Mouse (Mus musculus) myocyte (in vitro differentiated cells): Measurements from ENCODE around the gene Mrpl53. TPM values are rescaled to one million over a fixed set of nuclear protein-coding genes. Genes with fewer than 3 reads are reported as not detected.
"Not testable (repeated sequence)": the region's sequence is repeated elsewhere in the genome, so short reads cannot be mapped to it uniquely, and the experiment has no call there.

Experiments
- H3K27me3 ChIP-seq: one replicate; pipeline ENCODE4 v1.6.1; 2011; ENCODE audit not compliant: control insufficient read depth, insufficient read depth, insufficient read length
- H3K36me3 ChIP-seq: one replicate; pipeline ENCODE4 v1.6.1; 2011; ENCODE audit not compliant: control insufficient read depth, insufficient read depth
- H3K4me2 ChIP-seq: one replicate; pipeline ENCODE4 v1.6.1; 2011; ENCODE audit warnings: low read depth, control low read depth
- H3K4me3 ChIP-seq: one replicate; pipeline ENCODE4 v1.5.1; 2011; ENCODE audit warnings: mild to moderate bottlenecking, control low read depth, moderate library complexity
- H3K79me2 ChIP-seq: one replicate; pipeline ENCODE4 v1.6.1; 2011; ENCODE audit not compliant: control insufficient read depth, insufficient read depth
- H3ac ChIP-seq: one replicate; pipeline ENCODE4 v1.6.1; 2011; ENCODE audit not compliant: control insufficient read depth, insufficient read length
- E2F4 ChIP-seq: IDR thresholded peaks from one replicate; pipeline ENCODE4 v1.6.1; 2011; ENCODE audit warnings: mild to moderate bottlenecking, control low read depth, moderate library complexity; ENCODE audit not compliant: insufficient read depth
- MAX ChIP-seq: IDR thresholded peaks from one replicate; pipeline ENCODE4 v1.6.1; 2011; ENCODE audit warnings: low read depth, mild to moderate bottlenecking, control low read depth
- MYOD1 ChIP-seq, 3 experiments: IDR thresholded peaks; one replicate each; pipeline ENCODE4 v1.6.1; 2011; ENCODE audit warnings: control low read depth in 2 of 3, low read depth in 2 of 3, mild to moderate bottlenecking in 2 of 3, moderate library complexity in 1 of 3; ENCODE audit not compliant: insufficient read length in 2 of 3, control insufficient read depth in 1 of 3
- POLR2A ChIP-seq: IDR thresholded peaks from one replicate; pipeline ENCODE4 v1.6.1; 2011; ENCODE audit warnings: low read depth, mild to moderate bottlenecking, control low read depth, moderate library complexity; ENCODE audit not compliant: insufficient read length
- POLR2AphosphoS2 ChIP-seq: IDR thresholded peaks from one replicate; pipeline ENCODE4 v1.6.1; 2011; ENCODE audit warnings: low read depth, control low read depth; ENCODE audit not compliant: insufficient read length
- TCF12 ChIP-seq: IDR thresholded peaks from one replicate; pipeline ENCODE4 v1.6.1; 2011; ENCODE audit warnings: mild to moderate bottlenecking, control low read depth; ENCODE audit not compliant: poor library complexity, insufficient read depth, severe bottlenecking
- TCF3 ChIP-seq: IDR thresholded peaks from one replicate; pipeline ENCODE4 v1.6.1; 2011; ENCODE audit warnings: low read depth, control low read depth; ENCODE audit not compliant: insufficient read length
- polyA plus RNA-seq: library from polyadenylated mRNA; unstranded; fragments of >200 nt; fragmentation: generic; extraction: Trizol; gene quantifications from one replicate; pipeline ENCODE4 v1.2.1, GENCODE M21; 2012; ENCODE audit warnings: missing spikeins

Mrpl53 gene
- polyA plus RNA-seq, 1 experiment, result 177 TPM

GRCm38 (mm10) chr6:83151721-83152120 is 42.9 kb downstream of the Mrpl53 start:
- H3K27me3 ChIP-seq, result no peaks in the 10 kb centered on the region
- no peak overlapping the region for H3K4me3 ChIP-seq
- no peak overlapping the region for H3ac ChIP-seq
- no peak overlapping the region for H3K4me2 ChIP-seq
- no peaks in the 10 kb centered on the region for H3K79me2 ChIP-seq
- H3K36me3 ChIP-seq, result peaks cover 10% of the 10 kb centered on the region
- no peak for TF ChIP-seq MYOD1 (IDR thresholded peaks at IDR 0.05; ENCODE audit: control insufficient read depth in 1 of 3, insufficient read length in 2 of 3, low read depth in 2 of 3)

- Histone ChIP-seq H3K79me2 (no peaks in the 10 kb centered on the region), H3K4me2 (no peak overlapping the region), H3K4me3 (no peak overlapping the region), H3K27me3 (no peaks in the 10 kb centered on the region), H3ac (no peak overlapping the region), H3K36me3 (peaks cover 9% of the 10 kb centered on the region)
- no peak for TF ChIP-seq TCF12
- TF ChIP-seq POLR2AphosphoS2, result peak; percentile 81
- peak; percentile 25 for TF ChIP-seq POLR2A
These were observed 44.2 kb downstream of the Mrpl53 start for GRCm38 (mm10) chr6:83153038-83153437.

GRCm38 (mm10) chr6:83153485-83153884 is 44.6 kb downstream of the Mrpl53 start:
- peak; percentile 8 for TF ChIP-seq POLR2AphosphoS2
- TF ChIP-seq POLR2A, result no peak
- Histone ChIP-seq H3K27me3 (no peaks in the 10 kb centered on the region), H3K36me3 (peaks cover 9% of the 10 kb centered on the region), H3K4me2 (no peak overlapping the region), H3K4me3 (no peak overlapping the region), H3K79me2 (no peaks in the 10 kb centered on the region), H3ac (no peak overlapping the region)

- H3K79me2 ChIP-seq, result no peaks in the 10 kb centered on the region
- peak overlapping the region; percentile 89 for H3K4me2 ChIP-seq
- no peaks in the 10 kb centered on the region for H3K27me3 ChIP-seq
- H3K4me3 ChIP-seq, result peak overlapping the region; percentile 58
- peaks cover 4% of the 10 kb centered on the region for H3K36me3 ChIP-seq
- TF ChIP-seq POLR2AphosphoS2, result no peak
- TF ChIP-seq TCF3, result no peak
- TF ChIP-seq E2F4, result no peak
- TF ChIP-seq POLR2A, result no peak
- H3ac ChIP-seq, result no peak overlapping the region
These were observed 46.9 kb downstream of the Mrpl53 start for GRCm38 (mm10) chr6:83155552-83156238.

GRCm38 (mm10) chr6:83156259-83156684 is 47.4 kb downstream of the Mrpl53 start, which contains the start of the genes Wdr54 and 1700003E16Rik:
TSS of gene Wdr54 (minus strand) at chr6:83156397.
TSS of gene 1700003E16Rik (plus strand) at chr6:83156404.
- Histone ChIP-seq H3K79me2 (no peaks in the 10 kb centered on the region), H3ac (no peak within 1 kb of the TSS), H3K4me2 (peak within 1 kb of the TSS; percentile 89), H3K4me3 (peak within 1 kb of the TSS; percentile 58), H3K36me3 (peaks cover 3% of the 10 kb centered on the region), H3K27me3 (peaks cover 5% of the 10 kb centered on the region)
- TF ChIP-seq POLR2AphosphoS2 (peak; percentile 79), E2F4 (peak; percentile 20), MAX (no peak), POLR2A (peak; percentile 60)

- peaks cover 12% of the 10 kb centered on the region for H3K27me3 ChIP-seq
- H3ac ChIP-seq, H3K4me2 ChIP-seq, H3K79me2 ChIP-seq, H3K36me3 ChIP-seq, H3K4me3 ChIP-seq: not testable (repeated sequence)
These were observed 50.6 kb downstream of the Mrpl53 start for GRCm38 (mm10) chr6:83159456-83159855.

Other genes starting within 250 kb of the Mrpl53 start
- 0.54 TPM for gene Sema4f, start 169.3 kb upstream of the Mrpl53 start, polyA plus RNA-seq
- gene M1ap, start 162.1 kb upstream of the Mrpl53 start, polyA plus RNA-seq, result 0.92 TPM
- gene Dok1, start 75.6 kb upstream of the Mrpl53 start, polyA plus RNA-seq, result 41.3 TPM
- gene Loxl3, start 74.9 kb upstream of the Mrpl53 start, polyA plus RNA-seq, result 14.4 TPM
- gene Aup1, start 54.5 kb upstream of the Mrpl53 start, polyA plus RNA-seq, result 199 TPM
- 96.2 TPM for gene Htra2, start 53.8 kb upstream of the Mrpl53 start, polyA plus RNA-seq
- 0.24 TPM for gene Dqx1, start 51.2 kb upstream of the Mrpl53 start, polyA plus RNA-seq
- 0.06 TPM for gene Tlx2, start 38.7 kb upstream of the Mrpl53 start, polyA plus RNA-seq
- 13.0 TPM for gene Pcgf1, start 31.2 kb upstream of the Mrpl53 start, polyA plus RNA-seq
- gene Lbx2, start 22.7 kb upstream of the Mrpl53 start, polyA plus RNA-seq, result 0.07 TPM
- gene Ccdc142, start 7.4 kb upstream of the Mrpl53 start, polyA plus RNA-seq, result 1.2 TPM
- gene Gm42688, start 7.4 kb upstream of the Mrpl53 start, polyA plus RNA-seq, result 0.96 TPM
- 33.2 TPM for gene Mogs, start 6.5 kb downstream of the Mrpl53 start, polyA plus RNA-seq
- gene Wbp1, start 12.5 kb downstream of the Mrpl53 start, polyA plus RNA-seq, result 79.6 TPM
- gene Ino80b, start 16.4 kb downstream of the Mrpl53 start, polyA plus RNA-seq, result 38.3 TPM
- 29.7 TPM for gene Rtkn, start 26.4 kb downstream of the Mrpl53 start, polyA plus RNA-seq
- gene Wdr54, start 47.4 kb downstream of the Mrpl53 start, polyA plus RNA-seq, result 12.3 TPM
- 1.9 TPM for gene 1700003E16Rik, start 47.4 kb downstream of the Mrpl53 start, polyA plus RNA-seq
- gene Dctn1, start 56.9 kb downstream of the Mrpl53 start, polyA plus RNA-seq, result 106 TPM
- gene Slc4a5, start 110.8 kb downstream of the Mrpl53 start, polyA plus RNA-seq, result 0.02 TPM
- 260 TPM for gene Mthfd2, start 216.9 kb downstream of the Mrpl53 start, polyA plus RNA-seq
- 22.8 TPM for gene Mob1a, start 217.0 kb downstream of the Mrpl53 start, polyA plus RNA-seq
- gene Bola3, start 240.1 kb downstream of the Mrpl53 start, polyA plus RNA-seq, result 104 TPM